Mouse (Mus musculus): ENCODE data around the gene Cldn19.

- TF ChIP-seq EP300 (IDR thresholded peaks at IDR 0.05; ENCODE audit: insufficient read depth, low read depth, low read length) (no peak), CTCF (IDR thresholded peaks at IDR 0.05; ENCODE audit: low read depth, low read length) (no peak)
These were observed 45.5 kb downstream of the Cldn19 start for GRCm38 (mm10) chr4:119300761-119301160.
